Mouse (Mus musculus): Measurements from ENCODE around the gene Vsig10. TPM values are rescaled to one million over a fixed set of nuclear protein-coding genes. Genes with fewer than 3 reads are reported as not detected.
"Not testable (repeated sequence)": the region's sequence is repeated elsewhere in the genome, so short reads cannot be mapped to it uniquely, and the experiment has no call there.

The Vsig10 gene
- total RNA-seq, 2 experiments from 2014 or later, result 9.7 to 11.7 TPM

GRCm38 (mm10) chr5:117303691-117304579 lies 14.9 kb upstream of the Vsig10 start:
- no peak for DNase-seq (ENCODE audit: low spot score in 2 of 2)

- peak; percentile 67 to 82 for DNase-seq (ENCODE audit: low spot score in 2 of 2)
Observed at GRCm38 (mm10) chr5:117304947-117305346, 13.9 kb upstream of the Vsig10 start.

GRCm38 (mm10) chr5:117305754-117306153 lies 13.1 kb upstream of the Vsig10 start:
- DNase-seq (ENCODE audit: low spot score in 2 of 2), result no peak

GRCm38 (mm10) chr5:117306826-117307225 lies 12.1 kb upstream of the Vsig10 start:
- DNase-seq (ENCODE audit: low spot score in 2 of 2), result no peak

- DNase-seq (ENCODE audit: low spot score in 2 of 2), result peak; percentile 62 to 74
Observed at GRCm38 (mm10) chr5:117307699-117308098, 11.2 kb upstream of the Vsig10 start.

GRCm38 (mm10) chr5:117313420-117313819 lies 5.5 kb upstream of the Vsig10 start:
- peak in 1 of 2 experiments; percentile 27 for DNase-seq (ENCODE audit: low spot score in 2 of 2)

GRCm38 (mm10) chr5:117313909-117314308 lies 5.0 kb upstream of the Vsig10 start:
- no peak for DNase-seq (ENCODE audit: low spot score in 2 of 2)

GRCm38 (mm10) chr5:117314587-117315428 lies 4.1 kb upstream of the Vsig10 start:
- no peak for DNase-seq (ENCODE audit: low spot score in 2 of 2)

- DNase-seq (ENCODE audit: low spot score in 2 of 2), result no peak
Observed at GRCm38 (mm10) chr5:117323751-117324150, 4.9 kb downstream of the Vsig10 start.

- DNase-seq (ENCODE audit: low spot score in 2 of 2), result no peak
Observed at GRCm38 (mm10) chr5:117326408-117326807, 7.5 kb downstream of the Vsig10 start.

- DNase-seq (ENCODE audit: low spot score in 2 of 2), result no peak
Observed at GRCm38 (mm10) chr5:117330457-117330856, 11.6 kb downstream of the Vsig10 start.

- DNase-seq (ENCODE audit: low spot score in 2 of 2), result no peak
Observed at GRCm38 (mm10) chr5:117337999-117338398, 19.1 kb downstream of the Vsig10 start.

- DNase-seq (ENCODE audit: low spot score in 2 of 2), result no peak
Observed at GRCm38 (mm10) chr5:117338503-117338902, 19.6 kb downstream of the Vsig10 start.

GRCm38 (mm10) chr5:117340081-117340480 lies 21.2 kb downstream of the Vsig10 start:
- no peak for DNase-seq (ENCODE audit: low spot score in 2 of 2)

- DNase-seq (ENCODE audit: low spot score in 2 of 2), result no peak
Observed at GRCm38 (mm10) chr5:117341896-117342295, 23.0 kb downstream of the Vsig10 start.

GRCm38 (mm10) chr5:117344496-117344895 lies 25.6 kb downstream of the Vsig10 start:
- DNase-seq (ENCODE audit: low spot score in 2 of 2), result not testable (repeated sequence)

- DNase-seq (ENCODE audit: low spot score in 2 of 2), result no peak
Observed at GRCm38 (mm10) chr5:117345432-117345976, 26.6 kb downstream of the Vsig10 start.

- DNase-seq (ENCODE audit: low spot score in 2 of 2), result no peak
Observed at GRCm38 (mm10) chr5:117346281-117346680, 27.4 kb downstream of the Vsig10 start.

- DNase-seq (ENCODE audit: low spot score in 2 of 2), result no peak
Observed at GRCm38 (mm10) chr5:117347011-117347410, 28.1 kb downstream of the Vsig10 start.

GRCm38 (mm10) chr5:117347838-117348237 lies 29.0 kb downstream of the Vsig10 start:
- no peak for DNase-seq (ENCODE audit: low spot score in 2 of 2)

GRCm38 (mm10) chr5:117348279-117348678 lies 29.4 kb downstream of the Vsig10 start:
- DNase-seq (ENCODE audit: low spot score in 2 of 2), result peak; percentile 51 to 66

- no peak for DNase-seq (ENCODE audit: low spot score in 2 of 2)
Observed at GRCm38 (mm10) chr5:117354121-117354520, 35.2 kb downstream of the Vsig10 start.
